Mouse (Mus musculus) MEL (cell line): ENCODE results near the gene Mipol1.

Experiments
- CTCF ChIP-seq, 3 experiments: IDR thresholded peaks in 2 of 3; conservative IDR thresholded peaks in 1 of 3; 2 replicates each; pipeline ENCODE4 v1.5.1; 2011 to 2012; ENCODE audit warnings: low read length in 3 of 3, low read depth in 2 of 3, mild to moderate bottlenecking in 2 of 3, improper control_type of control experiment in 1 of 3, inconsistent platforms in 1 of 3, mixed read lengths in 1 of 3, moderate library complexity in 1 of 3; ENCODE audit not compliant: control insufficient read depth in 1 of 3, insufficient read depth in 1 of 3, poor library complexity in 1 of 3, severe bottlenecking in 1 of 3
- E2F4 ChIP-seq: IDR thresholded peaks from 2 replicates; pipeline ENCODE4 v1.6.1; 2011; ENCODE audit warnings: low read depth, low read length, improper control_type of control experiment, borderline replicate concordance
- EP300 ChIP-seq, 2 experiments: IDR thresholded peaks; 2 replicates each; pipeline ENCODE4 v1.6.1; 2011; ENCODE audit warnings: improper control_type of control experiment in 2 of 2, low read length in 2 of 2, low read depth in 1 of 2, mild to moderate bottlenecking in 1 of 2
- GATA1 ChIP-seq: IDR thresholded peaks from 2 replicates; pipeline ENCODE4 v1.6.1; 2011; ENCODE audit warnings: low read depth, low read length, improper control_type of control experiment
- JUND ChIP-seq: IDR thresholded peaks from 2 replicates; pipeline ENCODE4 v1.6.1; 2011; ENCODE audit warnings: low read depth, mild to moderate bottlenecking, improper control_type of control experiment, low read length
- MEF2A ChIP-seq: IDR thresholded peaks from 2 replicates; pipeline ENCODE4 v1.6.1; 2014; ENCODE audit warnings: low read depth, mild to moderate bottlenecking, inconsistent platforms, low read length, improper control_type of control experiment; ENCODE audit not compliant: poor library complexity, insufficient replicate concordance, severe bottlenecking; ENCODE audit errors: extremely low read depth
- POLR2A ChIP-seq, 2 experiments: IDR thresholded peaks; 2 replicates each; pipeline ENCODE4 v1.6.1; 2011 to 2012; ENCODE audit warnings: low read length in 2 of 2, mild to moderate bottlenecking in 2 of 2, control low read depth in 1 of 2, improper control_type of control experiment in 1 of 2, low read depth in 1 of 2, moderate library complexity in 1 of 2; ENCODE audit not compliant: control insufficient read depth in 1 of 2, insufficient read depth in 1 of 2, poor library complexity in 1 of 2
- POLR2AphosphoS5 ChIP-seq: IDR thresholded peaks from 2 replicates; pipeline ENCODE4 v1.6.1; 2012; ENCODE audit warnings: low read depth, borderline replicate concordance, mild to moderate bottlenecking, inconsistent platforms, low read length, moderate library complexity, mixed read lengths
- RAD21 ChIP-seq: IDR thresholded peaks from 2 replicates; pipeline ENCODE4 v1.6.1; 2011; ENCODE audit warnings: mild to moderate bottlenecking, low read depth, low read length, improper control_type of control experiment
- USF1 ChIP-seq: IDR thresholded peaks from 2 replicates; pipeline ENCODE4 v1.6.1; 2014; ENCODE audit warnings: low read depth, mild to moderate bottlenecking, inconsistent platforms, low read length, improper control_type of control experiment, moderate library complexity

GRCm38 (mm10) chr12:57496347-57497119 lies 266.3 kb downstream of the Mipol1 start:
- no peak for TF ChIP-seq CTCF (IDR thresholded peaks at IDR 0.05 in 2 of 3, conservative IDR thresholded peaks at IDR 0.05 in 1 of 3; ENCODE audit: control insufficient read depth in 1 of 3, insufficient read depth in 1 of 3, low read depth in 2 of 3, low read length in 3 of 3, poor library complexity in 1 of 3, severe bottlenecking in 1 of 3)
- TF ChIP-seq POLR2AphosphoS5, result no peak
- no peak for TF ChIP-seq RAD21
- TF ChIP-seq POLR2A (IDR thresholded peaks at IDR 0.05; ENCODE audit: control insufficient read depth in 1 of 2, insufficient read depth in 1 of 2, low read depth in 1 of 2, low read length in 2 of 2, poor library complexity in 1 of 2), result no peak
- TF ChIP-seq E2F4, result no peak
- TF ChIP-seq EP300 (IDR thresholded peaks at IDR 0.05; ENCODE audit: low read depth in 1 of 2, low read length in 2 of 2), result no peak
- TF ChIP-seq MEF2A, result no peak
- TF ChIP-seq JUND, result no peak
- no peak for TF ChIP-seq GATA1
- TF ChIP-seq USF1, result no peak
